Mouse (Mus musculus) c-Kit-positive CD71-positive TER-119-positive erythroid progenitor cells, embryonic 14.5 days (primary cell): Measurements from ENCODE around the gene Acot3.
"Not testable (repeated sequence)": the region's sequence is repeated elsewhere in the genome, so short reads cannot be mapped to it uniquely, and the experiment has no call there.

ENCODE experiments used
- DNase-seq: peaks from one replicate; pipeline ENCODE4 v3.0.0-alpha.2; 2013; ENCODE audit warnings: low spot score

Gene Acot3

GRCm38 (mm10) chr12:84042248-84042647, 9.7 kb upstream of the Acot3 start:
- no peak for DNase-seq

GRCm38 (mm10) chr12:84044045-84044444, 7.9 kb upstream of the Acot3 start:
- no peak for DNase-seq

GRCm38 (mm10) chr12:84046906-84047305, 5.0 kb upstream of the Acot3 start:
- DNase-seq, result no peak

GRCm38 (mm10) chr12:84050744-84051143, 1.2 kb upstream of the Acot3 start:
- not testable (repeated sequence) for DNase-seq

- no peak for DNase-seq
Observed at GRCm38 (mm10) chr12:84052609-84053008, 665 bp downstream of the Acot3 start.

- DNase-seq, result no peak
Observed at GRCm38 (mm10) chr12:84053173-84053572, 1.2 kb downstream of the Acot3 start.

- no peak for DNase-seq
Observed at GRCm38 (mm10) chr12:84053679-84054391, 1.9 kb downstream of the Acot3 start.

- peak; percentile 40 for DNase-seq
Observed at GRCm38 (mm10) chr12:84060946-84061345, 9.0 kb downstream of the Acot3 start.

- DNase-seq, result no peak
Observed at GRCm38 (mm10) chr12:84062336-84062735, 10.4 kb downstream of the Acot3 start.

GRCm38 (mm10) chr12:84063228-84063627, 11.3 kb downstream of the Acot3 start:
- DNase-seq, result peak; percentile 19

GRCm38 (mm10) chr12:84063833-84064232, 11.9 kb downstream of the Acot3 start:
- no peak for DNase-seq

GRCm38 (mm10) chr12:84064621-84065020, 12.7 kb downstream of the Acot3 start:
- no peak for DNase-seq

- DNase-seq, result no peak
Observed at GRCm38 (mm10) chr12:84067752-84068151, 15.8 kb downstream of the Acot3 start.

- no peak for DNase-seq
Observed at GRCm38 (mm10) chr12:84068296-84068695, 16.4 kb downstream of the Acot3 start.

GRCm38 (mm10) chr12:84068986-84069385, 17.0 kb downstream of the Acot3 start, which contains the start of gene Acot5:
Gene Acot5, plus strand, starts transcription at chr12:84069325.
- DNase-seq, result no peak

- not testable (repeated sequence) for DNase-seq
Observed at GRCm38 (mm10) chr12:84069582-84069981, 17.6 kb downstream of the Acot3 start.

GRCm38 (mm10) chr12:84071696-84072095, 19.8 kb downstream of the Acot3 start:
- no peak for DNase-seq

GRCm38 (mm10) chr12:84077371-84077990, 25.5 kb downstream of the Acot3 start:
- DNase-seq, result no peak

GRCm38 (mm10) chr12:84083842-84084241, 31.9 kb downstream of the Acot3 start:
- DNase-seq, result no peak

GRCm38 (mm10) chr12:84084581-84084980, 32.6 kb downstream of the Acot3 start:
- DNase-seq, result no peak

GRCm38 (mm10) chr12:84094666-84095065, 42.7 kb downstream of the Acot3 start:
- DNase-seq, result not testable (repeated sequence)

GRCm38 (mm10) chr12:84099605-84100004, 47.7 kb downstream of the Acot3 start:
- no peak for DNase-seq

- DNase-seq, result no peak
Observed at GRCm38 (mm10) chr12:84100071-84100470, 48.1 kb downstream of the Acot3 start.
